Mouse (Mus musculus) small intestine, adult 2 months (tissue): Measurements from ENCODE around the gene Cacna2d3.

Experiments
- CTCF ChIP-seq: fragments of 200-500 bp; IDR thresholded peaks from 2 replicates; pipeline ENCODE4 v1.5.1; 2012; ENCODE audit warnings: low read depth, mild to moderate bottlenecking, control low read depth, inconsistent platforms, low read length, moderate library complexity, mixed read lengths; ENCODE audit not compliant: insufficient replicate concordance, insufficient read length; ENCODE audit errors: extremely low read depth
- POLR2A ChIP-seq: fragments of 200-500 bp; IDR thresholded peaks from 2 replicates; pipeline ENCODE4 v1.6.1; 2012; ENCODE audit warnings: low read depth, mild to moderate bottlenecking, control low read depth, inconsistent platforms, low read length, moderate library complexity

- TF ChIP-seq CTCF (no peak), POLR2A (no peak)
These were observed 614.2 kb downstream of the Cacna2d3 start for GRCm38 (mm10) chr14:29107464-29107863.
